Mouse (Mus musculus): Measurements from ENCODE around the gene Ube2i.
A peak's percentile ranks its signal among the peaks of the same experiment; 100 is the strongest.

Ube2i gene

DNA sequence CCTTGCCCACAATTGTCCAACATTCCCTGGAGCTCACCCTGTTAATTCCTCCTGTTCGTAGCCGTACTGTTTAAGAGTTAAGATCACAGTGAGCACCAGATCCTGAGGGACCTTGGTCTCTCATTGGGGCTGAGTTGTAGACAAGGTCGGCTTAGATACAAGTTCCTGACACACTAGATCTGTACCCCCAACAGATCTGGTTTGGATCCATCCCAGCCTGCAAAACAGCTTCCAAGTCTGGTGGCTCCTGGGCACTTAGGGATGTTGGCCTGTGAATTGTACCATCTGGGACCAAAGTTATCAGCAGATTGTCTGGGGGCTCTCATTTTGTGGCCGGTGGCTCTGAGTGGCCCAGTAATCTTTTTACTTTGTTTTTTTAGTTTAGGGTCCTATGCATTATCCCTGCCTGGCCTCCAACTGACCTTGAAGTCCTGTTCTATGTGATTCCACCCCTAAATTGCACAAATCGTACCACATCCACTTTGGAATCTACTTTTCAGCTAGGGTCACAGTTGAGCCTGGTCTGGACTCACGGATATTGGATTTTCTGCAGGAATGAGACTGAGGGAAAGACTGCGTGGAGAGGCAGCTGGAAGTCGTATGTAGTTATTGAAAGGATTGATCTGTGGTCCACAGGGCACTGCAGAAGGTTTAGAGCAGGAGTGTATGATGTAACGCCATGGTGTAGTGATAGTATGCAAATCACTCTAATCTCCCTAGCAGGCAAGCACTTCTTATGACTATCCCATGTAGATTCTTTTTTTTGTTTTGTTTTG lies at the start of gene Ube2i:
Ube2i (minus strand) TSS at position 52 of the 776 bp plus-strand sequence.
- DNase-seq (ENCODE audit: low spot score): no peak

GRCm38 (mm10) chr17:25322930-25323329 lies 48.5 kb upstream of the Ube2i start:
- DNase-seq (ENCODE audit: low spot score): no peak

GRCm38 (mm10) chr17:25320819-25321218 lies 46.4 kb upstream of the Ube2i start:
- DNase-seq (ENCODE audit: low spot score): no peak

- DNase-seq (ENCODE audit: low spot score): no peak
Measured at GRCm38 (mm10) chr17:25318354-25318753, 43.9 kb upstream of the Ube2i start, which contains the start of gene Prss29. Prss29 (plus strand) TSS chr17:25318654.

GRCm38 (mm10) chr17:25308346-25308745 lies 33.9 kb upstream of the Ube2i start, which contains the start of gene Prss28:
Prss28 (plus strand) TSS chr17:25308646.
- no peak for DNase-seq (ENCODE audit: low spot score)

GRCm38 (mm10) chr17:25298094-25298493 lies 23.7 kb upstream of the Ube2i start, which contains the start of gene Prss34:
Prss34 (plus strand) TSS chr17:25298394.
- DNase-seq (ENCODE audit: low spot score): no peak

GRCm38 (mm10) chr17:25294111-25294510 lies 19.7 kb upstream of the Ube2i start:
- DNase-seq (ENCODE audit: low spot score): no peak

- DNase-seq (ENCODE audit: low spot score): no peak
Measured at GRCm38 (mm10) chr17:25293495-25293894, 19.1 kb upstream of the Ube2i start.

DNA sequence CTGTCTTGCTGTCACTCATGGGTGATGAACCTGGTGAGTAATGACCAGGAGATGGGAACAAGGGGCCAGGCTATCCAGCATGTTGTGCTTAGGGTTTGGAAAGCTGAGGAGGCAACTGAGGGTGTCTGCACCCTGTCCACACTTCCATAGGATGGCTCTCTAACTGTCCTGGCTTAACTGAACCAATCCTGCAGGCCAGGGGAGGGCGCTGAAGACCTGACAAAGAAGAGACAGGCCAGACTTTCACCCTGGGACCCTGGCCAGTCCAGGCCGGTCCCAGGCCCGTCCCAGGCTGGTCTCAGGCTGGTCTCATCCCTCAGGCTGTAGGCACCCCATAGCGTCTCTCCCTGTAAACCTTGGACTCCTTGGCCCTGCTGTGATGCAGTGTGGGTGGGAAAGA lies 16.0 kb upstream of the Ube2i start:
- DNase-seq (ENCODE audit: low spot score): no peak

DNA sequence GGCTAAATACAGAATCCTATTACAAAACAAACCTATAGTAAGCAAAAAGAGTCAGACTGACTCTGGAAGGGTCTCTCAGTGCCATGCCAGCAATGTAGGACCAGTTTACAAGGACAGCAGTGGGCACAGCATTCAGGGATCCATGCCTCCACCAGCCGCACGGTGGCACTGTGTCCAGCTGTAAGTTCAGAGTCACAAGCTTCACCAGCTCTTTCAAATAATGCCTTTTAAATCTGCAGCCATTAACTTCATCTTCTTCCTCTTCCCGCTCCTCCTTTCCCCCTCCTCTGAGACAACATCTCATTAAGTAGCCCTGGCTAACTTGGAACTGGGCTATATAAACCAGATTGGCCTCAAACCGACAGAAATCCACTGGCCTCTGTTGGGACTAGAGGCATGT lies 14.4 kb upstream of the Ube2i start:
- peak; percentile 50 for DNase-seq (ENCODE audit: low spot score)

GRCm38 (mm10) chr17:25285033-25285432 lies 10.6 kb upstream of the Ube2i start:
- peak; percentile 84 for DNase-seq (ENCODE audit: low spot score)

DNA sequence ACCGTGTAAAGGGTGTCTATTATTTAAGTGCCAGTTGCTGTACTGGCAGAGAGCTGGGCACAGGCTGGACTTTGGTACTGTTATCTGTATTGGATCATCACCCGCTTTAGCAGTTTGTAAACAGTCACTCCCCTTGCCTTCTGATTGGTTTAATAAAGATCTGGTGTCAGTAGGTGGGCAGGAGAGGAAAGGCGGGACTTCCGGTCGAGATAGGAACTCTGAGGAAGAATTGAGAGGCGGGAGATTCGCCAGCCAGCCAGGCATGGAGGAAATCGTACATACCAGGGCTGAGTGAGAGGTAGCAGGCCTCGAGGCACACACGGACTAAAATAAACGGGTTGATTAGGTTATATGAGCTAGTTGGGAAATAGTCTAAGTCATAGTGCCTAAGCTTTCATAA lies 7.7 kb upstream of the Ube2i start:
- DNase-seq (ENCODE audit: low spot score): peak; percentile 40

GRCm38 (mm10) chr17:25275833-25276232 lies 1.4 kb upstream of the Ube2i start:
- no peak for DNase-seq (ENCODE audit: low spot score)

GRCm38 (mm10) chr17:25273706-25274501 lies 518 bp downstream of the Ube2i start:
- peak; percentile 98 for DNase-seq (ENCODE audit: low spot score)

- peak; percentile 94 for DNase-seq (ENCODE audit: low spot score)
Measured at GRCm38 (mm10) chr17:25272951-25273705, 1.3 kb downstream of the Ube2i start.

- DNase-seq (ENCODE audit: low spot score): peak; percentile 49
Measured at GRCm38 (mm10) chr17:25272326-25272725, 2.1 kb downstream of the Ube2i start.

- no peak for DNase-seq (ENCODE audit: low spot score)
Measured at GRCm38 (mm10) chr17:25270795-25271335, 3.6 kb downstream of the Ube2i start.

- DNase-seq (ENCODE audit: low spot score): peak; percentile 75
Measured at GRCm38 (mm10) chr17:25264453-25264852, 10.0 kb downstream of the Ube2i start.

- DNase-seq (ENCODE audit: low spot score): no peak
Measured at GRCm38 (mm10) chr17:25257804-25258261, 16.6 kb downstream of the Ube2i start.

DNA sequence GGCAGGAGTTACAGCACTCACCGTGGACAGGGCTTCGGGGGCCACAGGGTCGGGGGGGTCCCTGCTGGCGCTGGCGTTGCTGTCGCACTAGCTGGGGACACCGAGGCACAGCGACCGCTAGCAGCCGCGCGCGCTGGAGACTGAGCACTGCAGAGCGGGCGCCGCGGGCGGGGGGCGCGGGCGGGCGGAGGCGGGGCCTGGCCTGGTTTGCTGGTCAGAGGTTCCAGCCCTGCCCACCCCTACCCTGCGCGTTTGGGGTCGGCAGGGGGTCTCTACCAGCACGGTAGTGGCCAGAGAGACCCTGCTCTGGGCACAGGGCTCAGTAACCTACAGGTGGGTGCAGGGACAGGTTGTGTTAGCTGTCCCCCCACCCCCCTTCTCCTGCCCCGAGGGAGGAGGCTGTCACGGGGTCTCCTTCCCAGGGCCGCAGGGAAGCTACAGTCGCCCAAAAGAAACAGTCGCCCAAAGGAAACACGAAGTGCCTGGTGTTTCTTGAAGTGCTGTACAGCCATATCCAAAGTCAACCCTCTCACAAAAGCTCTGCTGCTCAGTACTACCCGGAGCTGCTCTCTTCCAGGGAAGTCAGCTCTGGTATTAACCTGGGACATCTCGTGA lies 18.2 kb downstream of the Ube2i start, which contains the start of gene Baiap3:
Baiap3 (minus strand) TSS at position 225 of the 615 bp plus-strand sequence.
- DNase-seq (ENCODE audit: low spot score): no peak

DNA sequence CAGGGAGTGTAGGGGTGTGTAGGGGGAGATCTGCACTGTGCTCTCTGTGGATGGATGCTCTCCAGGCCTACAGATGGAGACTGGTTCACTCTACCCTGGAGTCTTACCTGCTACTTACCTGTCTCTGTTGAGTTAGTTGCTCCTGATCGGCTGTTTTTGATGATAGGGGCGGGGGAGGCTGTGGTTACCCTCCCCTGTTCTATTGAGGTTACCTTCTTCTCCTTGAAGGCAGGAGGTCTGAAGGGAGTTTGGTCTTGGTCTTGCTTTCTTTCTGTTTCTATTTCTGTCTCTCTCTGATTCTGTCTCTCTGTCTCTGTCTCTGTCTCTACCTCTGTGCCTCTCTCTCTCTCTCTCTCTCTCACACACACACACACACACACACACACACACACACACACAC lies 19.3 kb downstream of the Ube2i start:
- DNase-seq (ENCODE audit: low spot score): no peak
